Mouse (Mus musculus) adrenal gland, adult 18-20 months (tissue): Measurements from ENCODE around the gene Pdgfra. TPM values are rescaled to one million over a fixed set of nuclear protein-coding genes. Genes with fewer than 3 reads are reported as not detected.
A peak's percentile ranks its signal among the peaks of the same experiment; 100 is the strongest.

Experiments used
- DNase-seq, 2 experiments: peaks; one replicate each; pipeline ENCODE4 v3.0.0; 2021 to 2022; ENCODE audit warnings: low spot score in 2 of 2
- long read RNA-seq, 2 experiments: library from polyadenylated mRNA; stranded (forward); transcript quantifications; one replicate each; pipeline ENCODE4 v2.0.0; 2021
- total RNA-seq, 2 experiments: library from RNA; stranded (reverse); gene quantifications; 1 replicate in 1 of 2; 2 replicates in 1 of 2; pipeline ENCODE4 v1.2.3; 2021

Gene Pdgfra
- total RNA-seq: 10 to 100 TPM; 32.4 to 39.2 TPM
- long read RNA-seq, experiment 1, full-length matches to known transcripts: 4 of 14 reads
- long read RNA-seq, experiment 1, partial matches to known transcripts: 8 of 14 reads
- long read RNA-seq, experiment 1, other reads (novel, unspliced or antisense): 2 of 14 reads
- long read RNA-seq, experiment 2, full-length matches to known transcripts: 5 of 50 reads
- long read RNA-seq, experiment 2, partial matches to known transcripts: 44 of 50 reads
- long read RNA-seq, experiment 2, other reads (novel, unspliced or antisense): 1 of 50 reads

- no peak for DNase-seq
Observed at GRCm38 (mm10) chr5:75152021-75152425, at the start of gene Pdgfra. Gene Pdgfra (plus strand): TSS chr5:75152292.

GRCm38 (mm10) chr5:75106511-75106910, 45.6 kb upstream of the Pdgfra start:
- no peak for DNase-seq

GRCm38 (mm10) chr5:75109368-75109767, 42.7 kb upstream of the Pdgfra start:
- DNase-seq: no peak

GRCm38 (mm10) chr5:75111781-75112180, 40.3 kb upstream of the Pdgfra start:
- DNase-seq: no peak

GRCm38 (mm10) chr5:75118840-75119239, 33.3 kb upstream of the Pdgfra start:
- DNase-seq: peak; percentile 21 to 38

GRCm38 (mm10) chr5:75121646-75122045, 30.4 kb upstream of the Pdgfra start:
- no peak for DNase-seq

GRCm38 (mm10) chr5:75134681-75135080, 17.4 kb upstream of the Pdgfra start:
- no peak for DNase-seq

- DNase-seq: peak; percentile 45 to 48
Observed at GRCm38 (mm10) chr5:75143092-75143491, 9.0 kb upstream of the Pdgfra start.

- no peak for DNase-seq
Observed at GRCm38 (mm10) chr5:75143767-75144166, 8.3 kb upstream of the Pdgfra start.

- no peak for DNase-seq
Observed at GRCm38 (mm10) chr5:75145341-75145740, 6.8 kb upstream of the Pdgfra start.

- DNase-seq: no peak
Observed at GRCm38 (mm10) chr5:75146469-75146868, 5.6 kb upstream of the Pdgfra start.

- no peak for DNase-seq
Observed at GRCm38 (mm10) chr5:75148343-75149127, 3.6 kb upstream of the Pdgfra start.

- DNase-seq: no peak
Observed at GRCm38 (mm10) chr5:75149380-75149779, 2.7 kb upstream of the Pdgfra start.

- no peak for DNase-seq
Observed at GRCm38 (mm10) chr5:75149880-75150279, 2.2 kb upstream of the Pdgfra start.

GRCm38 (mm10) chr5:75150341-75150981, 1.6 kb upstream of the Pdgfra start:
- no peak for DNase-seq

- peak; percentile 37 to 57 for DNase-seq
Observed at GRCm38 (mm10) chr5:75151146-75151900, 769 bp upstream of the Pdgfra start.

GRCm38 (mm10) chr5:75152791-75153625, 916 bp downstream of the Pdgfra start:
- no peak for DNase-seq

- no peak for DNase-seq
Observed at GRCm38 (mm10) chr5:75153626-75153960, 1.5 kb downstream of the Pdgfra start.

- peak; percentile 31 to 47 for DNase-seq
Observed at GRCm38 (mm10) chr5:75153961-75154620, 2.0 kb downstream of the Pdgfra start.
